Mouse (Mus musculus) T-helper 2 cell (primary cell): ENCODE results near the gene Robo1.

Source experiments
- in situ Hi-C: fragments of 300-600 bp; cut with MboI, MseI; formaldehyde crosslinking; loops from one replicate; pipeline ENCODE4 v1.15.1; 2025; ENCODE audit warnings: high pct_unique_total_duplicates

Gene Robo1

GRCm38 (mm10) chr16:72307537-72308330 lies at the start of gene Robo1:
Gene Robo1 (plus strand): TSS chr16:72308306.
- in situ Hi-C loops, result no loop called here

GRCm38 (mm10) chr16:72267839-72268238 lies 40.3 kb upstream of the Robo1 start:
- in situ Hi-C loops, result no loop called here

- in situ Hi-C loops, result no loop called here
Measured at GRCm38 (mm10) chr16:72276390-72277074, 31.6 kb upstream of the Robo1 start.

GRCm38 (mm10) chr16:72308331-72308668 lies 194 bp downstream of the Robo1 start:
- in situ Hi-C loops, result no loop called here

- in situ Hi-C loops, result no loop called here
Measured at GRCm38 (mm10) chr16:72327321-72327720, 19.2 kb downstream of the Robo1 start.

- in situ Hi-C loops, result no loop called here
Measured at GRCm38 (mm10) chr16:72328579-72328978, 20.5 kb downstream of the Robo1 start.

GRCm38 (mm10) chr16:72337757-72338156 lies 29.7 kb downstream of the Robo1 start:
- in situ Hi-C loops, result no loop called here

- in situ Hi-C loops, result no loop called here
Measured at GRCm38 (mm10) chr16:72350422-72350821, 42.3 kb downstream of the Robo1 start.

GRCm38 (mm10) chr16:72356515-72357357 lies 48.6 kb downstream of the Robo1 start:
- in situ Hi-C loops, result no loop called here

- in situ Hi-C loops, result no loop called here
Measured at GRCm38 (mm10) chr16:72376896-72377295, 68.8 kb downstream of the Robo1 start.

- in situ Hi-C loops, result no loop called here
Measured at GRCm38 (mm10) chr16:72381819-72382218, 73.7 kb downstream of the Robo1 start.

- in situ Hi-C loops, result no loop called here
Measured at GRCm38 (mm10) chr16:72383566-72383965, 75.5 kb downstream of the Robo1 start.

- in situ Hi-C loops, result no loop called here
Measured at GRCm38 (mm10) chr16:72393512-72393911, 85.4 kb downstream of the Robo1 start.

GRCm38 (mm10) chr16:72398811-72399210 lies 90.7 kb downstream of the Robo1 start:
- in situ Hi-C loops, result no loop called here

GRCm38 (mm10) chr16:72402381-72402780 lies 94.3 kb downstream of the Robo1 start:
- in situ Hi-C loops, result no loop called here

- in situ Hi-C loops, result no loop called here
Measured at GRCm38 (mm10) chr16:72409820-72410219, 101.7 kb downstream of the Robo1 start.

- in situ Hi-C loops, result no loop called here
Measured at GRCm38 (mm10) chr16:72411669-72412270, 103.7 kb downstream of the Robo1 start.

GRCm38 (mm10) chr16:72412879-72413278 lies 104.8 kb downstream of the Robo1 start:
- in situ Hi-C loops, result no loop called here

- in situ Hi-C loops, result no loop called here
Measured at GRCm38 (mm10) chr16:72419328-72420066, 111.4 kb downstream of the Robo1 start.

- in situ Hi-C loops, result no loop called here
Measured at GRCm38 (mm10) chr16:72422426-72422825, 114.3 kb downstream of the Robo1 start.

GRCm38 (mm10) chr16:72434396-72434795 lies 126.3 kb downstream of the Robo1 start:
- in situ Hi-C loops, result no loop called here
